Mouse (Mus musculus): Measurements from ENCODE around the gene Cldnd1. TPM values are rescaled to one million over a fixed set of nuclear protein-coding genes. Genes with fewer than 3 reads are reported as not detected.

The Cldnd1 gene
- polyA plus RNA-seq, 1 experiment from 2014 or later, result 134 TPM

GRCm38 (mm10) chr16:58702329-58702932, 25.3 kb upstream of the Cldnd1 start:
- Histone ChIP-seq H3K27me3 (replicated peaks; ENCODE audit: control insufficient read depth, insufficient read depth, low read length) (no peaks in the 10 kb centered on the region), H3K27ac (replicated peaks; ENCODE audit: low read depth, low read length) (no peak overlapping the region), H3K9me3 (ENCODE audit: control insufficient read depth, low read length) (no peaks in the 10 kb centered on the region), H3K4me2 (ENCODE audit: low read depth, low read length) (no peak overlapping the region), H3K36me3 (ENCODE audit: control insufficient read depth, insufficient read depth, low read length) (no peaks in the 10 kb centered on the region), H3K4me1 (ENCODE audit: control insufficient read depth, insufficient read depth, low read length) (no peaks in the 10 kb centered on the region), H3K4me3 (ENCODE audit: low read depth, low read length) (no peak overlapping the region), H3K9ac (ENCODE audit: low read depth, low read length) (no peak overlapping the region)
- DNase-seq (ENCODE audit: low spot score) (no peak), ATAC-seq (ENCODE audit: low read depth) (no peak)
- WGBS, result 71% methylated on average over 10 of the region's 10 CpGs

- Histone ChIP-seq H3K9ac (ENCODE audit: low read depth, low read length) (no peak overlapping the region), H3K4me2 (ENCODE audit: low read depth, low read length) (no peak overlapping the region), H3K27ac (replicated peaks; ENCODE audit: low read depth, low read length) (no peak overlapping the region), H3K4me1 (ENCODE audit: control insufficient read depth, insufficient read depth, low read length) (no peaks in the 10 kb centered on the region), H3K9me3 (ENCODE audit: control insufficient read depth, low read length) (no peaks in the 10 kb centered on the region), H3K4me3 (ENCODE audit: low read depth, low read length) (no peak overlapping the region), H3K36me3 (ENCODE audit: control insufficient read depth, insufficient read depth, low read length) (no peaks in the 10 kb centered on the region), H3K27me3 (replicated peaks; ENCODE audit: control insufficient read depth, insufficient read depth, low read length) (no peaks in the 10 kb centered on the region)
- ATAC-seq (ENCODE audit: low read depth) (no peak), DNase-seq (ENCODE audit: low spot score) (no peak)
- 26% methylated on average over 10 of the region's 10 CpGs for WGBS
Measured at GRCm38 (mm10) chr16:58703382-58704124, 24.2 kb upstream of the Cldnd1 start.

GRCm38 (mm10) chr16:58704999-58705398, 22.7 kb upstream of the Cldnd1 start:
- Histone ChIP-seq H3K4me1 (ENCODE audit: control insufficient read depth, insufficient read depth, low read length) (no peaks in the 10 kb centered on the region), H3K27me3 (replicated peaks; ENCODE audit: control insufficient read depth, insufficient read depth, low read length) (no peaks in the 10 kb centered on the region), H3K4me3 (ENCODE audit: low read depth, low read length) (no peak overlapping the region), H3K4me2 (ENCODE audit: low read depth, low read length) (no peak overlapping the region), H3K9ac (ENCODE audit: low read depth, low read length) (no peak overlapping the region), H3K27ac (replicated peaks; ENCODE audit: low read depth, low read length) (no peak overlapping the region), H3K36me3 (ENCODE audit: control insufficient read depth, insufficient read depth, low read length) (no peaks in the 10 kb centered on the region), H3K9me3 (ENCODE audit: control insufficient read depth, low read length) (no peaks in the 10 kb centered on the region)
- DNase-seq (ENCODE audit: low spot score), result no peak
- ATAC-seq (ENCODE audit: low read depth), result no peak

DNA sequence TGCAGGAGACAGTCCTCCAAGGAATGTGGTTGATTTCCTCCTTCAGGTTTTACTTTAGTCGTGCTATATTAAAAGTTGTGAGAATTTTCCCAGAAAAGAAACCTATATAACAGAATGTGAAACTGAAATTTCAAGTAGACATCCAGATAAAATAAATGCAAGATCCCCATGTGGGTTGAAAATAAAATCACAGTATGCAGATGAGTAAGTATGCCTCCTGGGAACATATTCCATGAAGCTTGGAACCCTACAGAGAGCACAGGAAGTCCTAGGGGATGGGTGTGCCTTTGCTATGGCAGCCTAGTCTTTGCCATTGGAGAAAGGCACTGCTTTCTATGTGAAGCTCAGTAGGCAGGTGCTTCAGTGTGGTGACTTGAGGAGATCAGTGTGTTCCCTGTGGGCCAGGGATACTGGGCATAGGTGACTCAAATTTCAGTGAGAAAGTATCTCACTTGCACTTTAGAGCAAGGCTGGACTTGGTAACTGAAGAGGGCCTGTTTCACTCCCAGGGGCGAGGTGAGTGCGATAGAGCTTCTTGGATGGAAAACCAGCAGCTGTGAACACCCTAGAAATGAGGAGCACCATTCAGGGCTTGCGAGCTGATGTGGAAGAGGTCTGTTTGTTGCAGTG, 20.3 kb upstream of the Cldnd1 start:
- Histone ChIP-seq H3K4me1 (ENCODE audit: control insufficient read depth, insufficient read depth, low read length) (no peaks in the 10 kb centered on the region), H3K9ac (ENCODE audit: low read depth, low read length) (no peak overlapping the region), H3K27ac (replicated peaks; ENCODE audit: low read depth, low read length) (no peak overlapping the region), H3K4me2 (ENCODE audit: low read depth, low read length) (no peak overlapping the region), H3K36me3 (ENCODE audit: control insufficient read depth, insufficient read depth, low read length) (no peaks in the 10 kb centered on the region), H3K9me3 (ENCODE audit: control insufficient read depth, low read length) (no peaks in the 10 kb centered on the region), H3K27me3 (replicated peaks; ENCODE audit: control insufficient read depth, insufficient read depth, low read length) (no peaks in the 10 kb centered on the region), H3K4me3 (ENCODE audit: low read depth, low read length) (no peak overlapping the region)
- DNase-seq (ENCODE audit: low spot score) (no peak), ATAC-seq (ENCODE audit: low read depth) (no peak)
- WGBS, result 83% methylated on average over 4 of the region's 4 CpGs

DNA sequence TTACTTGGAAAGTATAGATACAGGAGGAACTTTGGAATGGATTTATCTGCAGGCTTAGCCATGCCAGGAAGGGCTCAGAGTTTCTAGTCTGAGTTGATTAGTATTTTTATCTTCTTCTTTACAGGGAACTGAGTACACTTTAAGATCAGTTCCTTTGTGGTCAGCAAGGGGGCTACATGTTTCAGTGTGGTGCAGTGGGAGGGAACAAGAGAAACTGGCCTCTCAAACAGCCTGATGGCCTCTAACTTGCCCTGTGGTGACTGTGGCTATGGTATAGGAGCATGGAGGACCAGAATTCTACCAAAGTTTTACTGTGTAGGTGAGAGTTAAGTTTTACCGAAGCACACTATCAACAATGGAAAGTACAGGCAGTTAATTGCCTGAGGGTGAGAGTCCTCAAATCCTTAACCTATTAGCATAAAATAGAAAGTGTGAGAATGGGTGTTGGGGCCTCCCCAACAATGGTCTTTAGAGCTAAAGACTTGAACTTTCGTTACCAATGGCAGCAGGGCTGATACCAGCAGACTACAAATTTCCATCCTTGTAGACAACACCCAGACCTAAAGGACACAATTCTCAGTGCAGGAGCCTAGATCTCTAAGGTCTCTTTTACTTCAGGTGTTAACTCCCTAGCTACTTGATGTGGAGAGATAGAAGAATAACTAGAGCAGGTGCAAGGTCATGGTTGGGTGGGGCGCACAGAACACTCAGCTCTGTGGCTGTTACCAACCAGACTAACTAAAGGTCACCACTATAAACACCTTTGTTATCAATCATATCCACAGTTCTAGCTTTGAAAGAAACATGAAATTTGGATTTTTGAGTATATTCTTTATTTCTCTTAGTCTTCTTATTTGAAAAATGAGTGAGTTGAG, 18.9 kb upstream of the Cldnd1 start:
- Histone ChIP-seq H3K36me3 (ENCODE audit: control insufficient read depth, insufficient read depth, low read length) (no peaks in the 10 kb centered on the region), H3K9ac (ENCODE audit: low read depth, low read length) (no peak overlapping the region), H3K27me3 (replicated peaks; ENCODE audit: control insufficient read depth, insufficient read depth, low read length) (no peaks in the 10 kb centered on the region), H3K4me1 (ENCODE audit: control insufficient read depth, insufficient read depth, low read length) (no peaks in the 10 kb centered on the region), H3K27ac (replicated peaks; ENCODE audit: low read depth, low read length) (no peak overlapping the region), H3K9me3 (ENCODE audit: control insufficient read depth, low read length) (no peaks in the 10 kb centered on the region), H3K4me2 (ENCODE audit: low read depth, low read length) (no peak overlapping the region), H3K4me3 (ENCODE audit: low read depth, low read length) (no peak overlapping the region)
- 76% methylated on average over 3 of the region's 3 CpGs for WGBS
- no peak for DNase-seq (ENCODE audit: low spot score)
- no peak for ATAC-seq (ENCODE audit: low read depth)

GRCm38 (mm10) chr16:58709536-58709935, 18.2 kb upstream of the Cldnd1 start:
- H3K27me3 ChIP-seq (replicated peaks; ENCODE audit: control insufficient read depth, insufficient read depth, low read length), result no peaks in the 10 kb centered on the region
- DNase-seq (ENCODE audit: low spot score), result no peak
- no peak overlapping the region for H3K9ac ChIP-seq (ENCODE audit: low read depth, low read length)
- H3K4me2 ChIP-seq (ENCODE audit: low read depth, low read length), result no peak overlapping the region
- H3K27ac ChIP-seq (replicated peaks; ENCODE audit: low read depth, low read length), result no peak overlapping the region
- no peaks in the 10 kb centered on the region for H3K9me3 ChIP-seq (ENCODE audit: control insufficient read depth, low read length)
- no peaks in the 10 kb centered on the region for H3K36me3 ChIP-seq (ENCODE audit: control insufficient read depth, insufficient read depth, low read length)
- 72% methylated on average over 4 of the region's 4 CpGs for whole genome bisulfite sequencing
- no peak overlapping the region for H3K4me3 ChIP-seq (ENCODE audit: low read depth, low read length)
- H3K4me1 ChIP-seq (ENCODE audit: control insufficient read depth, insufficient read depth, low read length), result no peaks in the 10 kb centered on the region
- no peak for ATAC-seq (ENCODE audit: low read depth)

DNA sequence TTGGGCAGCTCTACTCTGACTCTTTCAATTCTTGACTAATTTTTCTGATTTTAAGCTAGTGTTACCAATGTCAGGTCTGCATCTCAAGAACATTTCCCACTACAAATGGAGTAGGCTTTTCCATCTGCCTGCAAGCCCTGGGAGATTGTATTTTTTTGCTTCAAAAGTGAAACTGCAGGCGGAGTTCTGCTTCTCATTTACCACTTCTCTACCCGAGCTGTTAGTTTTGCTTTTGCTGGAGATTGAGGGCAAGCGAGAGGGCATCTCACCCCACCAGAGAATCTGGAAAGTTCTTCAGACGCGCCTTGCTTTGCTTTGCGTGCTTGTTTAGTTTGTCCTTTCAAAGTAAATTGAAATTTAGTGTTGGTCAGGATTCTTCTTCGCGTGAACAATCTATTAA, 15.5 kb upstream of the Cldnd1 start:
- H3K4me3 ChIP-seq (ENCODE audit: low read depth, low read length), result no peak overlapping the region
- no peak overlapping the region for H3K9ac ChIP-seq (ENCODE audit: low read depth, low read length)
- ATAC-seq (ENCODE audit: low read depth) (no peak), DNase-seq (ENCODE audit: low spot score) (no peak)
- H3K4me2 ChIP-seq (ENCODE audit: low read depth, low read length), result peak overlapping the region; percentile 10; the same call in 1 of the 2 replicates
- H3K36me3 ChIP-seq (ENCODE audit: control insufficient read depth, insufficient read depth, low read length), result no peaks in the 10 kb centered on the region
- 47% methylated on average over 8 of the region's 8 CpGs for WGBS
- H3K27me3 ChIP-seq (replicated peaks; ENCODE audit: control insufficient read depth, insufficient read depth, low read length), result no peaks in the 10 kb centered on the region
- no peak overlapping the region for H3K27ac ChIP-seq (replicated peaks; ENCODE audit: low read depth, low read length)
- no peaks in the 10 kb centered on the region for H3K9me3 ChIP-seq (ENCODE audit: control insufficient read depth, low read length)
- H3K4me1 ChIP-seq (ENCODE audit: control insufficient read depth, insufficient read depth, low read length), result no peaks in the 10 kb centered on the region

DNA sequence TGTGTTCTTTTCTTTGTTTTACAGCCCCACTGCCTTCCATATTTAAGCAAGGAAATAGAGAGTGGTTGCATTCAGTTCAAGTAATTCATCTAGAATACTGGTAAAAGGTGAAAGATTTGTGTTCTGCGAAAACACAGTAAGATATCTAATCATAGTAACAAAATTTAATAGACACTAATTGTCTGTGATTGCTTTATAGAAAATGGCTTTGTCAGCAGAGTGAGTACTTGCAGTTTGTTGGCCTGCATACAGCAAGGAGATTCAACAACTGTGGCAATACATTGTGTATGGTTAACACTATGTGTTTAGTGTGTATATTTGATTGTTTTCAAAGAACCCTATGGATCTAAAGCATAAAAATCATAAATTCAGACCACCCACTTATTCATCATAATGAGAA, 14.6 kb upstream of the Cldnd1 start:
- H3K9ac ChIP-seq (ENCODE audit: low read depth, low read length), result no peak overlapping the region
- 89% methylated on average over 1 of the region's 1 CpGs for WGBS
- H3K27me3 ChIP-seq (replicated peaks; ENCODE audit: control insufficient read depth, insufficient read depth, low read length), result no peaks in the 10 kb centered on the region
- no peaks in the 10 kb centered on the region for H3K9me3 ChIP-seq (ENCODE audit: control insufficient read depth, low read length)
- no peaks in the 10 kb centered on the region for H3K4me1 ChIP-seq (ENCODE audit: control insufficient read depth, insufficient read depth, low read length)
- H3K27ac ChIP-seq (replicated peaks; ENCODE audit: low read depth, low read length), result no peak overlapping the region
- no peak overlapping the region for H3K4me2 ChIP-seq (ENCODE audit: low read depth, low read length)
- no peak overlapping the region for H3K4me3 ChIP-seq (ENCODE audit: low read depth, low read length)
- no peaks in the 10 kb centered on the region for H3K36me3 ChIP-seq (ENCODE audit: control insufficient read depth, insufficient read depth, low read length)
- no peak for ATAC-seq (ENCODE audit: low read depth)
- no peak for DNase-seq (ENCODE audit: low spot score)
